27 mouse cellular contexts compared by ENCODE assay signal in the genomic region with DNA sequence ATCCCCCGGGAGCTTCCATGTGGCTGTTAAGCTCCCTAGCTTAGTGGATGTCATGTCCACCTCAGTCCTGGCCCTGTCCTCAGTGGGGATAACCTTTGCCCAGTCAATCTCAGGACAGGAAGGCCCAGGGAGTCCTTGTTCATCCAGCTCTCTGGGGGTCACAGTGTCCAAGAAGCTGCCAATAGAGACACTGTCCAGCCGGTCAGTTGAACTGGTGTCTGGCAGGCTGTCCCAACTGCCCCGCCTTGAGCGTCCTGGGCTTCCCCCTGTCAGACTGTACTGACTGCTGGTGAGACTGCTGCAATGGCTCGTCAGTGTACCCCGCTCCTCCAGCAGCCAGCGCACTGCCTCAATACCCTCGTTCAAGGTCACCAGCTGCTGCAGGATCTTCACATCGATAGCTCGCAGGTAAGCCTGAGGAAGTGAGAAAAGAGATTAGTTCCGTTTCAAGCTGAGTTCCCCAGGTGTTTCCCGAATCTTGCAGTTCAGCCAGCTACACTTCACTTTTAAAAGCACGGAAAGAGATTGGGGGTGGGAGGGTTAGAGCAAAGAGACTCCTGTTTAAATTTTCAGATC. TPM values are rescaled to one million over a fixed set of nuclear protein-coding genes. Genes with fewer than 3 reads are reported as not detected.
DNase-seq lines count a peak whose midpoint lies in the region; ATAC-seq and TF ChIP-seq lines count a peak whose summit lies in the region.
"Had no signal": no experiment of that assay in that cellular context is flagged by ENCODE, and none has a peak within 500 bp of the region (broad histone marks: within the 10 kb centered on the region; RNA-seq: fewer than 3 reads in every experiment).

No protein-coding gene starts in this region.

- no peaks in the 10 kb centered on the region for H3K36me3 ChIP-seq in heart, embryonic 11.5 days (ENCODE audit: control insufficient read depth, insufficient read depth, low read length)
- no peaks in the 10 kb centered on the region for H3K36me3 ChIP-seq in lung, embryonic 15.5 days
- H3K36me3 ChIP-seq in lung, postnatal 0 days (ENCODE audit: insufficient read depth, low read length) = no peaks in the 10 kb centered on the region
- H3K36me3 ChIP-seq: forebrain, embryonic 12.5 days had no signal

- no peak overlapping the region for H3K4me2 ChIP-seq in heart, embryonic 11.5 days
- no peak overlapping the region for H3K4me2 ChIP-seq in lung, embryonic 15.5 days
- H3K4me2 ChIP-seq in lung, postnatal 0 days (replicated peaks; ENCODE audit: low read depth, low read length) = no peak overlapping the region
- H3K4me2 ChIP-seq: forebrain, embryonic 12.5 days had no signal

- no peak for TF ChIP-seq CTCF in lung, postnatal 0 days (IDR thresholded peaks at IDR 0.05)

- no peak for DNase-seq in heart, postnatal 25 days (ENCODE audit: low spot score)
- DNase-seq in lung, postnatal 0 days (ENCODE audit: low spot score) = no peak
- peak; percentile 47 to 52 for DNase-seq in B cell, adult 2 months
- DNase-seq in R1 (ENCODE audit: low read depth, low spot score) = peak; percentile 72
- no peak for DNase-seq in embryo, embryonic 10.5 days (ENCODE audit: low spot score)
- DNase-seq in layer of hippocampus, adult 8-10 months (ENCODE audit: low spot score in 2 of 2) = no peak
- DNase-seq: adrenal gland, postnatal 14 days; cerebellum, adult 11-12 months; cerebellum, postnatal 36 days; gastrocnemius, postnatal 10 days; heart, adult 2 months; kidney, adult 18-20 months; left cerebral cortex, postnatal 4 days; liver; lung, adult 18-20 months; lung, postnatal 36 days had no signal

- intact Hi-C loops in heart, postnatal 25 days (cut with DNase I) = no loop called here

- H3K27me3 ChIP-seq in heart, embryonic 11.5 days (ENCODE audit: control insufficient read depth, insufficient read depth, low read length) = no peaks in the 10 kb centered on the region
- H3K27me3 ChIP-seq in lung, embryonic 15.5 days = no peaks in the 10 kb centered on the region
- H3K27me3 ChIP-seq in lung, postnatal 0 days (replicated peaks; ENCODE audit: insufficient read depth, low read length) = no peaks in the 10 kb centered on the region
- H3K27me3 ChIP-seq: forebrain, embryonic 12.5 days had no signal

- no peak for TF ChIP-seq EP300 in lung, postnatal 0 days (IDR thresholded peaks at IDR 0.05)

- H3K27ac ChIP-seq in heart, embryonic 11.5 days (ENCODE audit: low read depth, low read length) = no peak overlapping the region
- no peak overlapping the region for H3K27ac ChIP-seq in lung, embryonic 15.5 days
- H3K27ac ChIP-seq in lung, postnatal 0 days (ENCODE audit: low read length) = no peak overlapping the region
- H3K27ac ChIP-seq: forebrain, embryonic 12.5 days; heart, adult 2 months; hindbrain, postnatal 0 days; kidney, postnatal 0 days; left cerebral cortex, adult 2 months had no signal

- H3K9me3 ChIP-seq in heart, embryonic 11.5 days (replicated peaks; ENCODE audit: control insufficient read depth, low read length) = no peaks in the 10 kb centered on the region
- no peaks in the 10 kb centered on the region for H3K9me3 ChIP-seq in lung, embryonic 15.5 days
- no peaks in the 10 kb centered on the region for H3K9me3 ChIP-seq in lung, postnatal 0 days (ENCODE audit: low read length)
- H3K9me3 ChIP-seq: forebrain, embryonic 12.5 days; G1E had no signal

- H3K9ac ChIP-seq in heart, embryonic 11.5 days (ENCODE audit: low read depth, low read length) = peak overlapping the region; percentile 16; the same call in 1 of the 2 replicates
- H3K9ac ChIP-seq in lung, embryonic 15.5 days = no peak overlapping the region
- no peak overlapping the region for H3K9ac ChIP-seq in lung, postnatal 0 days (replicated peaks; ENCODE audit: low read depth)
- H3K9ac ChIP-seq: forebrain, embryonic 12.5 days had no signal

- WGBS in heart, embryonic 11.5 days (ENCODE audit: insufficient replicate concordance) = 33% methylated on average over 13 of the region's 13 CpGs
- 47% methylated on average over 13 of the region's 13 CpGs for WGBS in lung, embryonic 15.5 days
- 43% methylated on average over 13 of the region's 13 CpGs for WGBS in lung, postnatal 0 days

- H3K4me3 ChIP-seq in heart, embryonic 11.5 days (ENCODE audit: low read depth, low read length) = no peak overlapping the region
- H3K4me3 ChIP-seq in lung, embryonic 15.5 days = no peak overlapping the region
- no peak overlapping the region for H3K4me3 ChIP-seq in lung, postnatal 0 days (ENCODE audit: low read depth, low read length)
- H3K4me3 ChIP-seq: forebrain, embryonic 12.5 days; heart, adult 2 months; left cerebral cortex, adult 2 months had no signal

- ATAC-seq in heart, embryonic 11.5 days (replicated peaks; ENCODE audit: insufficient number of reproducible peaks, low FRiP score, low TSS enrichment) = no peak
- ATAC-seq in lung, embryonic 15.5 days (ENCODE audit: borderline replicate concordance, extremely low read depth, low FRiP score, low TSS enrichment) = peak; percentile 59; the same call in 1 of the 2 replicates
- no peak for ATAC-seq in lung, postnatal 0 days
- ATAC-seq: hindbrain, postnatal 0 days had no signal

- no peaks in the 10 kb centered on the region; the same call in 1 of the 2 replicates for H3K4me1 ChIP-seq in heart, embryonic 11.5 days (ENCODE audit: control insufficient read depth, insufficient read depth, low read length)
- H3K4me1 ChIP-seq in lung, embryonic 15.5 days = peaks cover 4% of the 10 kb centered on the region; the same call in 1 of the 2 replicates
- H3K4me1 ChIP-seq in lung, postnatal 0 days (ENCODE audit: insufficient read depth, low read depth, low read length) = no peaks in the 10 kb centered on the region

RNA-seq across cellular contexts. Expression of a gene that starts 13.6 kb away (rescaled TPM):
- polyA plus RNA-seq in heart, embryonic 11.5 days (2014; fragmentation: Nextera tagmentation; extraction: Ambion mirVana) = 1.6 and 2.3 TPM in 2 replicates
- 1 to 10 TPM; 3.3 to 3.9 TPM for total RNA-seq in heart, postnatal 25 days (2021)
- 2.8 and 3.3 TPM in 2 replicates for polyA plus RNA-seq in lung, embryonic 15.5 days (2015; fragmentation: Nextera tagmentation; extraction: Ambion mirVana)
- polyA plus RNA-seq in lung, postnatal 0 days (2015; fragmentation: Nextera tagmentation; extraction: Ambion mirVana) = 2.6 and 2.8 TPM in 2 replicates
- 10 to 100 TPM; 21.9 to 23.7 (median 23.3) TPM for total RNA-seq in layer of hippocampus, adult 8-10 months (2022)

RNA-seq across cellular contexts. Expression of a gene that starts 13.9 kb away (rescaled TPM):
- 57.9 and 62.2 TPM in 2 replicates for polyA plus RNA-seq in heart, embryonic 11.5 days (2014; fragmentation: Nextera tagmentation; extraction: Ambion mirVana)
- 10 to 100 TPM; 61.8 to 62.7 TPM for total RNA-seq in heart, postnatal 25 days (2021)
- polyA plus RNA-seq in lung, embryonic 15.5 days (2015; fragmentation: Nextera tagmentation; extraction: Ambion mirVana) = 59.2 and 66.1 TPM in 2 replicates
- 40.7 and 40.8 TPM in 2 replicates for polyA plus RNA-seq in lung, postnatal 0 days (2015; fragmentation: Nextera tagmentation; extraction: Ambion mirVana)
- total RNA-seq in layer of hippocampus, adult 8-10 months (2022) = 10 to 100 TPM; 69.7 to 76.0 (median 72.0) TPM

RNA-seq across cellular contexts. Expression of a gene that starts 14.0 kb away (rescaled TPM):
- 24.3 and 29.1 TPM in 2 replicates for polyA plus RNA-seq in heart, embryonic 11.5 days (2014; fragmentation: Nextera tagmentation; extraction: Ambion mirVana)
- under 1 TPM; 0.29 to 0.53 TPM for total RNA-seq in heart, postnatal 25 days (2021)
- polyA plus RNA-seq in lung, embryonic 15.5 days (2015; fragmentation: Nextera tagmentation; extraction: Ambion mirVana) = 34.5 and 34.7 TPM in 2 replicates
- 1.5 and 2.2 TPM in 2 replicates for polyA plus RNA-seq in lung, postnatal 0 days (2015; fragmentation: Nextera tagmentation; extraction: Ambion mirVana)
- 1 to 10 TPM in 1 of 4 experiments, under 1 TPM in 3; 0.41 to 1.1 (median 0.72) TPM for total RNA-seq in layer of hippocampus, adult 8-10 months (2022)

RNA-seq across cellular contexts. Expression of a gene that starts 29.9 kb away (rescaled TPM):
- polyA plus RNA-seq in heart, embryonic 11.5 days (2014; fragmentation: Nextera tagmentation; extraction: Ambion mirVana) = not detected in 2 replicates
- not detected for total RNA-seq in heart, postnatal 25 days (2021)
- 10.6 and 13.3 TPM in 2 replicates for polyA plus RNA-seq in lung, embryonic 15.5 days (2015; fragmentation: Nextera tagmentation; extraction: Ambion mirVana)
- polyA plus RNA-seq in lung, postnatal 0 days (2015; fragmentation: Nextera tagmentation; extraction: Ambion mirVana) = 118 and 131 TPM in 2 replicates
- total RNA-seq in layer of hippocampus, adult 8-10 months (2022) = not detected
- total RNA-seq: adrenal gland, postnatal 14 days; gastrocnemius, postnatal 10 days; heart, adult 2 months; hematopoietic stem cell, adult 5-6 weeks; left cerebral cortex, adult 2 months; left cerebral cortex, postnatal 4 days; megakaryocyte-erythroid progenitor cell, adult 5-6 weeks had no signal
- polyA plus RNA-seq: G1E had no signal

RNA-seq across cellular contexts. Expression of a gene that starts 35.7 kb away (rescaled TPM):
- not detected in 2 replicates for polyA plus RNA-seq in heart, embryonic 11.5 days (2014; fragmentation: Nextera tagmentation; extraction: Ambion mirVana)
- total RNA-seq in heart, postnatal 25 days (2021) = not detected
- polyA plus RNA-seq in lung, embryonic 15.5 days (2015; fragmentation: Nextera tagmentation; extraction: Ambion mirVana) = not detected in 2 replicates
- polyA plus RNA-seq in lung, postnatal 0 days (2015; fragmentation: Nextera tagmentation; extraction: Ambion mirVana) = not detected in 2 replicates
- not detected for total RNA-seq in layer of hippocampus, adult 8-10 months (2022)
- total RNA-seq: adrenal gland, postnatal 14 days; G1E; gastrocnemius, postnatal 10 days; heart, adult 2 months; hematopoietic stem cell, adult 5-6 weeks; hindbrain, postnatal 0 days; left cerebral cortex, adult 2 months; left cerebral cortex, postnatal 4 days; megakaryocyte-erythroid progenitor cell, adult 5-6 weeks; midbrain, postnatal 0 days had no signal
- polyA plus RNA-seq: C2C12; forebrain, embryonic 12.5 days; G1E; hindbrain, postnatal 0 days; kidney, postnatal 0 days; midbrain, postnatal 0 days had no signal

Comparison
In these comparisons a context has a peak if more than half of its experiments do, and no peak if none do; other contexts are left out.
1. DNase-seq: peak in B cell, adult 2 months (2 of 2) and R1 (single experiment); none in heart, postnatal 25 days (single experiment), lung, postnatal 0 days (single experiment), embryo, embryonic 10.5 days (single experiment) and layer of hippocampus, adult 8-10 months (0 of 2).